In the genomic region with DNA sequence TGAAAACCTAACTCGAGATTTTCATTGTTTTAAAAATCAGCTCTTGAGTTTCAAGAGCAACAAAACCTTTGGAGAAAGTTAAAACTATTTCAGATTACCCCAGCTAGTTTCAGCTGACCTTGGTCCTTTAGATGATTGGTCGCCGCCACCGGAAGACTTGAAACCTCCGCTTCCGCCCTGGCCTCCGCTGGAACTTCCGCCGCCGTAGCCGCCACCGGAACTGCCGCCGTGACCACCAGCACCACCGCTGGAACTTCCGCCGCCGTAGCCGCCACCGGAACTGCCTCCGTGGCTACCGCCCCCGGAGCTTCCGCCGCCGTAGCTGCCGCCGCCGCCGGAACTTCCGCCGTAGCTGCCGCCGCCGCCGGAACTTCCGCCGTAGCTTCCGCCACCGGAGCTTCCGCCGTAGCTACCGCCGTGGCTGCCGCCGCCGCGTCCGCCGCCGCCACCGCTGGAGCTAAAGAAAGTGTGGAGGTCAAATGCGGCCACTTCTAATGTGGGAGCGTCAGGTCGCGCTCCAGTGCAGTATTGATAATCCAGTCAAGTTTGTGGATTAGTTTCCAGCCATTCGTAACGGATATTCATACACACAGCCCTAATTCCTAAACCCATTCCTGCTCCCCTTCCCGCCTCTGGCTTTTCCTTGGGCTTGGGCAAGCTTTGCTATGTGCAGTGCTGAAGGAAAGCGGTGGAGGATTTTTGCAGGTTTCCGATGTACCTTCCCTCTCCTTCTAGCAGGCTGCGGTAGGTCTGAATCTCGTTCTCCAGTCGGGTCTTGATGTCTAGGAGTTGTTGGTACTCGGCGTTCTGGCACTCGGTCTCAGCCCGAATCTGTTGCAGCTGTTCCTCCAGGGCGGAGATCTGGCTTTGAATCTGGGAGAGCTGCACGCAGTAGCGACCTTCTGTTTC, we compare ENCODE assay signal across 8 mouse cellular contexts. TPM values are rescaled to one million over a fixed set of nuclear protein-coding genes. Genes with fewer than 3 reads are reported as not detected.
DNase-seq lines count a peak whose midpoint lies in the region; ATAC-seq and TF ChIP-seq lines count a peak whose summit lies in the region.

No protein-coding gene starts in this region.

- H3K4me3 ChIP-seq in forebrain, embryonic 12.5 days (replicated peaks): peak overlapping the region; percentile 64
- peak overlapping the region; percentile 53 for H3K4me3 ChIP-seq in heart, postnatal 0 days (ENCODE audit: low read depth, low read length)
- peak overlapping the region; percentile 60 for H3K4me3 ChIP-seq in liver, embryonic 15.5 days (replicated peaks)
- H3K4me3 ChIP-seq in neural tube, embryonic 11.5 days (ENCODE audit: low read depth, low read length): peak overlapping the region; percentile 59
- peak overlapping the region; percentile 67 for H3K4me3 ChIP-seq in stomach, embryonic 16.5 days (replicated peaks; ENCODE audit: low read length)

- peak; percentile 52; the same call in 1 of the 2 replicates for TF ChIP-seq EP300 in heart, postnatal 0 days (IDR thresholded peaks at IDR 0.05; ENCODE audit: low read depth)

- no peak for TF ChIP-seq CTCF in heart, postnatal 0 days (IDR thresholded peaks at IDR 0.05; ENCODE audit: low read depth)

- peak overlapping the region; percentile 71 for H3K4me2 ChIP-seq in forebrain, embryonic 12.5 days
- H3K4me2 ChIP-seq in heart, postnatal 0 days (ENCODE audit: low read depth, low read length): peak overlapping the region; percentile 75
- peak overlapping the region; percentile 73 for H3K4me2 ChIP-seq in liver, embryonic 15.5 days
- H3K4me2 ChIP-seq in neural tube, embryonic 11.5 days (ENCODE audit: low read depth): peak overlapping the region; percentile 66
- peak overlapping the region; percentile 76 for H3K4me2 ChIP-seq in stomach, embryonic 16.5 days (ENCODE audit: low read depth, low read length)

- H3K27me3 ChIP-seq in forebrain, embryonic 12.5 days: peaks cover 19% of the 10 kb centered on the region
- H3K27me3 ChIP-seq in heart, postnatal 0 days (ENCODE audit: control insufficient read depth, insufficient read depth, low read length): peaks cover 15% of the 10 kb centered on the region
- peaks cover 14% of the 10 kb centered on the region for H3K27me3 ChIP-seq in liver, embryonic 15.5 days
- no peaks in the 10 kb centered on the region for H3K27me3 ChIP-seq in neural tube, embryonic 11.5 days (ENCODE audit: control insufficient read depth, insufficient read depth, low read length)
- H3K27me3 ChIP-seq in stomach, embryonic 16.5 days (ENCODE audit: control insufficient read depth, insufficient read depth, low read length): no peaks in the 10 kb centered on the region

- H3K36me3 ChIP-seq in forebrain, embryonic 12.5 days (replicated peaks): 0 out of 2 replicates have a peak, but pooled peaks cover 4% of the 10 kb centered on the region
- H3K36me3 ChIP-seq in heart, postnatal 0 days (replicated peaks; ENCODE audit: control insufficient read depth, insufficient read depth, low read length): no peaks in the 10 kb centered on the region
- no peaks in the 10 kb centered on the region for H3K36me3 ChIP-seq in liver, embryonic 15.5 days (replicated peaks)
- H3K36me3 ChIP-seq in neural tube, embryonic 11.5 days (ENCODE audit: control insufficient read depth, insufficient read depth, low read length): no peaks in the 10 kb centered on the region
- H3K36me3 ChIP-seq in stomach, embryonic 16.5 days (ENCODE audit: control insufficient read depth, insufficient read depth, low read length): no peaks in the 10 kb centered on the region

- ATAC-seq in forebrain, embryonic 12.5 days (ENCODE audit: low FRiP score): peak; percentile 86
- ATAC-seq in heart, postnatal 0 days (ENCODE audit: insufficient read depth, low read depth): peak; percentile 97
- peak; percentile 49 for ATAC-seq in liver, embryonic 15.5 days (ENCODE audit: insufficient read depth)
- peak; percentile 77 for ATAC-seq in neural tube, embryonic 11.5 days (ENCODE audit: insufficient read depth, low FRiP score, low TSS enrichment)
- peak; percentile 84 for ATAC-seq in stomach, embryonic 16.5 days (ENCODE audit: insufficient read depth, low FRiP score)

- peak; percentile 82 for DNase-seq in CD4-positive, CD25-positive, alpha-beta regulatory T cell, adult 2 months (ENCODE audit: low read depth, low spot score)
- DNase-seq in c-Kit-positive CD71-negative TER-119-negative erythroid progenitor cells, embryonic 14.5 days (ENCODE audit: low read depth): peak; percentile 43
- DNase-seq in heart, postnatal 0 days (ENCODE audit: low spot score): peak; percentile 83
- peak; percentile 92 to 95 for DNase-seq in kidney, postnatal 4 days
- peak; percentile 91 for DNase-seq in neural tube, embryonic 11.5 days (ENCODE audit: low spot score)

- H3K4me1 ChIP-seq in forebrain, embryonic 12.5 days: peaks cover 10% of the 10 kb centered on the region
- no peaks in the 10 kb centered on the region for H3K4me1 ChIP-seq in heart, postnatal 0 days (ENCODE audit: control insufficient read depth, insufficient read depth)
- peaks cover 6% of the 10 kb centered on the region; the same call in 1 of the 2 replicates for H3K4me1 ChIP-seq in liver, embryonic 15.5 days (replicated peaks)
- peaks cover 6% of the 10 kb centered on the region; the same call in 1 of the 2 replicates for H3K4me1 ChIP-seq in neural tube, embryonic 11.5 days (ENCODE audit: control insufficient read depth, insufficient read depth, low read length)
- no peaks in the 10 kb centered on the region for H3K4me1 ChIP-seq in stomach, embryonic 16.5 days (ENCODE audit: control insufficient read depth, insufficient read depth, low read length)

- H3K9ac ChIP-seq in forebrain, embryonic 12.5 days: peak overlapping the region; percentile 65
- peak overlapping the region; percentile 57 for H3K9ac ChIP-seq in heart, postnatal 0 days (replicated peaks; ENCODE audit: low read depth, low read length)
- 0 out of 2 replicates have a peak overlapping the region, but pooled peaks have one; percentile 20 for H3K9ac ChIP-seq in liver, embryonic 15.5 days
- peak overlapping the region; percentile 80 for H3K9ac ChIP-seq in neural tube, embryonic 11.5 days (ENCODE audit: low read length)
- peak overlapping the region; percentile 73 for H3K9ac ChIP-seq in stomach, embryonic 16.5 days (ENCODE audit: low read length)

- peak overlapping the region; percentile 97 for H3K27ac ChIP-seq in forebrain, embryonic 12.5 days
- peak overlapping the region; percentile 91 for H3K27ac ChIP-seq in heart, postnatal 0 days (ENCODE audit: low read depth)
- peak overlapping the region; percentile 83 for H3K27ac ChIP-seq in liver, embryonic 15.5 days (replicated peaks)
- H3K27ac ChIP-seq in neural tube, embryonic 11.5 days (ENCODE audit: low read depth, low read length): peak overlapping the region; percentile 94
- peak overlapping the region; percentile 100 for H3K27ac ChIP-seq in stomach, embryonic 16.5 days (ENCODE audit: low read length)

- WGBS in forebrain, embryonic 12.5 days: 1% methylated on average over 71 of the region's 71 CpGs
- WGBS in heart, postnatal 0 days: 1% methylated on average over 71 of the region's 71 CpGs
- 3% methylated on average over 71 of the region's 71 CpGs for WGBS in liver, embryonic 15.5 days (ENCODE audit: insufficient replicate concordance)
- WGBS in neural tube, embryonic 11.5 days: 1% methylated on average over 71 of the region's 71 CpGs
- under 1% methylated on average over 71 of the region's 71 CpGs for WGBS in stomach, embryonic 16.5 days

- H3K9me3 ChIP-seq in forebrain, embryonic 12.5 days: no peaks in the 10 kb centered on the region
- no peaks in the 10 kb centered on the region for H3K9me3 ChIP-seq in heart, postnatal 0 days (replicated peaks; ENCODE audit: control insufficient read depth, low read length)
- no peaks in the 10 kb centered on the region for H3K9me3 ChIP-seq in liver, embryonic 15.5 days (replicated peaks)
- no peaks in the 10 kb centered on the region for H3K9me3 ChIP-seq in neural tube, embryonic 11.5 days (ENCODE audit: control insufficient read depth, low read length)
- no peaks in the 10 kb centered on the region for H3K9me3 ChIP-seq in stomach, embryonic 16.5 days (replicated peaks; ENCODE audit: control insufficient read depth, low read length)

RNA-seq across cellular contexts. Expression of a gene that starts 3.1 kb away (rescaled TPM):
- polyA plus RNA-seq in forebrain, embryonic 12.5 days (2016; fragmentation: Nextera tagmentation; extraction: Ambion mirVana): 40.2 and 42.4 TPM in 2 replicates
- total RNA-seq in heart, postnatal 0 days (2014; rRNA removed; ENCODE audit: low replicate concordance): 0.31 and 0.84 TPM in 2 replicates
- 20.4 and 22.6 TPM in 2 replicates for polyA plus RNA-seq in heart, postnatal 0 days (2015; fragmentation: Nextera tagmentation; extraction: Ambion mirVana)
- 2.1 and 3.1 TPM in 2 replicates for polyA plus RNA-seq in liver, embryonic 15.5 days (2015; fragmentation: Nextera tagmentation; extraction: Ambion mirVana)
- polyA plus RNA-seq in neural tube, embryonic 11.5 days (2014; fragmentation: Nextera tagmentation; extraction: Ambion mirVana): 22.4 and 23.5 TPM in 2 replicates
- 22.3 and 24.1 TPM in 2 replicates for polyA plus RNA-seq in stomach, embryonic 16.5 days (2015; fragmentation: Nextera tagmentation; extraction: Ambion mirVana)

RNA-seq across cellular contexts. Expression of a gene that starts 11.4 kb away (rescaled TPM):
- 0.38 and 0.40 TPM in 2 replicates for polyA plus RNA-seq in forebrain, embryonic 12.5 days (2016; fragmentation: Nextera tagmentation; extraction: Ambion mirVana)
- total RNA-seq in heart, postnatal 0 days (2014; rRNA removed; ENCODE audit: low replicate concordance): 3.1 TPM in 1 of 2 replicates, not detected in the other
- 0.10 and 0.14 TPM in 2 replicates for polyA plus RNA-seq in heart, postnatal 0 days (2015; fragmentation: Nextera tagmentation; extraction: Ambion mirVana)
- polyA plus RNA-seq in liver, embryonic 15.5 days (2015; fragmentation: Nextera tagmentation; extraction: Ambion mirVana): not detected in 2 replicates
- polyA plus RNA-seq in neural tube, embryonic 11.5 days (2014; fragmentation: Nextera tagmentation; extraction: Ambion mirVana): 0.15 and 0.19 TPM in 2 replicates
- polyA plus RNA-seq in stomach, embryonic 16.5 days (2015; fragmentation: Nextera tagmentation; extraction: Ambion mirVana): 0.14 and 0.21 TPM in 2 replicates

RNA-seq across cellular contexts. Expression of a gene that starts 35.2 kb away (rescaled TPM):
- polyA plus RNA-seq in forebrain, embryonic 12.5 days (2016; fragmentation: Nextera tagmentation; extraction: Ambion mirVana): not detected in 2 replicates
- not detected in 2 replicates for total RNA-seq in heart, postnatal 0 days (2014; rRNA removed; ENCODE audit: low replicate concordance)
- polyA plus RNA-seq in heart, postnatal 0 days (2015; fragmentation: Nextera tagmentation; extraction: Ambion mirVana): not detected in 2 replicates
- not detected in 2 replicates for polyA plus RNA-seq in liver, embryonic 15.5 days (2015; fragmentation: Nextera tagmentation; extraction: Ambion mirVana)
- polyA plus RNA-seq in neural tube, embryonic 11.5 days (2014; fragmentation: Nextera tagmentation; extraction: Ambion mirVana): not detected in 2 replicates
- polyA plus RNA-seq in stomach, embryonic 16.5 days (2015; fragmentation: Nextera tagmentation; extraction: Ambion mirVana): 0.15 TPM in 1 of 2 replicates, not detected in the other

RNA-seq across cellular contexts. Expression of a gene that starts 36.0 kb away (rescaled TPM):
- not detected in 2 replicates for polyA plus RNA-seq in forebrain, embryonic 12.5 days (2016; fragmentation: Nextera tagmentation; extraction: Ambion mirVana)
- total RNA-seq in heart, postnatal 0 days (2014; rRNA removed; ENCODE audit: low replicate concordance): not detected in 2 replicates
- not detected in 2 replicates for polyA plus RNA-seq in heart, postnatal 0 days (2015; fragmentation: Nextera tagmentation; extraction: Ambion mirVana)
- not detected in 2 replicates for polyA plus RNA-seq in liver, embryonic 15.5 days (2015; fragmentation: Nextera tagmentation; extraction: Ambion mirVana)
- polyA plus RNA-seq in neural tube, embryonic 11.5 days (2014; fragmentation: Nextera tagmentation; extraction: Ambion mirVana): not detected in 2 replicates
- 0.12 and 0.19 TPM in 2 replicates for polyA plus RNA-seq in stomach, embryonic 16.5 days (2015; fragmentation: Nextera tagmentation; extraction: Ambion mirVana)

RNA-seq across cellular contexts. Expression of a gene that starts 48.3 kb away (rescaled TPM):
- not detected in 2 replicates for polyA plus RNA-seq in forebrain, embryonic 12.5 days (2016; fragmentation: Nextera tagmentation; extraction: Ambion mirVana)
- not detected in 2 replicates for total RNA-seq in heart, postnatal 0 days (2014; rRNA removed; ENCODE audit: low replicate concordance)
- not detected in 2 replicates for polyA plus RNA-seq in heart, postnatal 0 days (2015; fragmentation: Nextera tagmentation; extraction: Ambion mirVana)
- not detected in 2 replicates for polyA plus RNA-seq in liver, embryonic 15.5 days (2015; fragmentation: Nextera tagmentation; extraction: Ambion mirVana)
- 0.12 TPM in 1 of 2 replicates, not detected in the other for polyA plus RNA-seq in neural tube, embryonic 11.5 days (2014; fragmentation: Nextera tagmentation; extraction: Ambion mirVana)
- polyA plus RNA-seq in stomach, embryonic 16.5 days (2015; fragmentation: Nextera tagmentation; extraction: Ambion mirVana): not detected in 2 replicates

Comparison
In these comparisons a context has a peak if more than half of its experiments do, and no peak if none do; other contexts are left out.
1. Peak in every context shown above with its lines: DNase-seq, ATAC-seq, H3K4me3 ChIP-seq and H3K27ac ChIP-seq.
2. DNase-seq: peak in every context shown above with its lines; median percentile 94 in kidney, postnatal 4 days; 91 in neural tube, embryonic 11.5 days; 83 in heart, postnatal 0 days; 82 in CD4-positive, CD25-positive, alpha-beta regulatory T cell, adult 2 months; 43 in c-Kit-positive CD71-negative TER-119-negative erythroid progenitor cells, embryonic 14.5 days.
3. H3K9ac ChIP-seq: peak in every context shown above with its lines; median percentile 80 in neural tube, embryonic 11.5 days; 73 in stomach, embryonic 16.5 days; 65 in forebrain, embryonic 12.5 days; 57 in heart, postnatal 0 days; 20 in liver, embryonic 15.5 days.